Mouse (Mus musculus): Measurements from ENCODE around the gene Tst. TPM values are rescaled to one million over a fixed set of nuclear protein-coding genes. Genes with fewer than 3 reads are reported as not detected.

Gene Tst
- polyA plus RNA-seq, 1 experiment, result 9.8 TPM

GRCm38 (mm10) chr15:78368926-78369346 lies 36.8 kb downstream of the Tst start:
- Histone ChIP-seq H3K27me3 (ENCODE audit: control insufficient read depth, insufficient read depth, insufficient read length) (peaks cover 26% of the 10 kb centered on the region), H3ac (ENCODE audit: control insufficient read depth, insufficient read length) (no peak overlapping the region), H3K4me3 (no peak overlapping the region), H3K36me3 (ENCODE audit: control insufficient read depth, insufficient read depth) (no peaks in the 10 kb centered on the region), H3K4me2 (ENCODE audit: low read depth) (no peak overlapping the region), H3K79me2 (ENCODE audit: control insufficient read depth, insufficient read depth) (no peaks in the 10 kb centered on the region)
- no peak for TF ChIP-seq REST (IDR thresholded peaks at IDR 0.05; ENCODE audit: insufficient read depth, insufficient read length)
- no peak for TF ChIP-seq MYOG (IDR thresholded peaks at IDR 0.05; ENCODE audit: control insufficient read depth in 1 of 3, insufficient read depth in 1 of 3, insufficient read length in 2 of 3, low read depth in 2 of 3)
- TF ChIP-seq POLR2AphosphoS2 (IDR thresholded peaks at IDR 0.05; ENCODE audit: insufficient read length, low read depth), result no peak
- TF ChIP-seq MAX (IDR thresholded peaks at IDR 0.05; ENCODE audit: low read depth), result no peak
- TF ChIP-seq TCF12 (IDR thresholded peaks at IDR 0.05; ENCODE audit: insufficient read depth, poor library complexity, severe bottlenecking), result no peak
- TF ChIP-seq E2F4 (IDR thresholded peaks at IDR 0.05; ENCODE audit: insufficient read depth), result no peak
- TF ChIP-seq CEBPB (IDR thresholded peaks at IDR 0.05; ENCODE audit: insufficient read depth, poor library complexity, severe bottlenecking), result no peak
- no peak for TF ChIP-seq TCF3 (IDR thresholded peaks at IDR 0.05; ENCODE audit: insufficient read length, low read depth)
- TF ChIP-seq SRF (IDR thresholded peaks at IDR 0.05; ENCODE audit: control insufficient read depth, insufficient read length, low read depth), result no peak
- no peak for TF ChIP-seq USF1 (IDR thresholded peaks at IDR 0.05; ENCODE audit: low read depth)
- no peak for TF ChIP-seq POLR2A (IDR thresholded peaks at IDR 0.05; ENCODE audit: insufficient read length, low read depth)
- no peak for TF ChIP-seq MYOD1 (IDR thresholded peaks at IDR 0.05; ENCODE audit: control insufficient read depth in 1 of 3, insufficient read length in 2 of 3, low read depth in 2 of 3)

- Histone ChIP-seq H3K36me3 (ENCODE audit: control insufficient read depth, insufficient read depth) (no peaks in the 10 kb centered on the region), H3K4me2 (ENCODE audit: low read depth) (no peak overlapping the region), H3K79me2 (ENCODE audit: control insufficient read depth, insufficient read depth) (no peaks in the 10 kb centered on the region), H3ac (ENCODE audit: control insufficient read depth, insufficient read length) (no peak overlapping the region), H3K27me3 (ENCODE audit: control insufficient read depth, insufficient read depth, insufficient read length) (peaks cover 27% of the 10 kb centered on the region), H3K4me3 (no peak overlapping the region)
- no peak for TF ChIP-seq POLR2AphosphoS2 (IDR thresholded peaks at IDR 0.05; ENCODE audit: insufficient read length, low read depth)
- no peak for TF ChIP-seq POLR2A (IDR thresholded peaks at IDR 0.05; ENCODE audit: insufficient read length, low read depth)
- TF ChIP-seq CEBPB (IDR thresholded peaks at IDR 0.05; ENCODE audit: insufficient read depth, poor library complexity, severe bottlenecking), result no peak
- TF ChIP-seq SRF (IDR thresholded peaks at IDR 0.05; ENCODE audit: control insufficient read depth, insufficient read length, low read depth), result no peak
- TF ChIP-seq USF1 (IDR thresholded peaks at IDR 0.05; ENCODE audit: low read depth), result no peak
- no peak for TF ChIP-seq E2F4 (IDR thresholded peaks at IDR 0.05; ENCODE audit: insufficient read depth)
Observed at GRCm38 (mm10) chr15:78367811-78368210, 37.9 kb downstream of the Tst start.

- peak; percentile 24 for TF ChIP-seq USF1 (IDR thresholded peaks at IDR 0.05; ENCODE audit: low read depth)
- TF ChIP-seq CEBPB (IDR thresholded peaks at IDR 0.05; ENCODE audit: insufficient read depth, poor library complexity, severe bottlenecking), result no peak
- Histone ChIP-seq H3K4me2 (ENCODE audit: low read depth) (no peak overlapping the region), H3K36me3 (ENCODE audit: control insufficient read depth, insufficient read depth) (no peaks in the 10 kb centered on the region), H3K4me3 (no peak overlapping the region), H3ac (ENCODE audit: control insufficient read depth, insufficient read length) (no peak overlapping the region), H3K79me2 (ENCODE audit: control insufficient read depth, insufficient read depth) (no peaks in the 10 kb centered on the region), H3K27me3 (ENCODE audit: control insufficient read depth, insufficient read depth, insufficient read length) (peaks cover 27% of the 10 kb centered on the region)
Observed at GRCm38 (mm10) chr15:78366875-78367274, 38.8 kb downstream of the Tst start.

- Histone ChIP-seq H3K4me3 (no peak overlapping the region), H3K36me3 (ENCODE audit: control insufficient read depth, insufficient read depth) (no peaks in the 10 kb centered on the region), H3K27me3 (ENCODE audit: control insufficient read depth, insufficient read depth, insufficient read length) (peaks cover 27% of the 10 kb centered on the region), H3ac (ENCODE audit: control insufficient read depth, insufficient read length) (no peak overlapping the region), H3K4me2 (ENCODE audit: low read depth) (no peak overlapping the region), H3K79me2 (ENCODE audit: control insufficient read depth, insufficient read depth) (no peaks in the 10 kb centered on the region)
- TF ChIP-seq USF1 (IDR thresholded peaks at IDR 0.05; ENCODE audit: low read depth) (no peak), MYOD1 (IDR thresholded peaks at IDR 0.05; ENCODE audit: control insufficient read depth in 1 of 3, insufficient read length in 2 of 3, low read depth in 2 of 3) (no peak), E2F4 (IDR thresholded peaks at IDR 0.05; ENCODE audit: insufficient read depth) (no peak), SRF (IDR thresholded peaks at IDR 0.05; ENCODE audit: control insufficient read depth, insufficient read length, low read depth) (no peak), TCF12 (IDR thresholded peaks at IDR 0.05; ENCODE audit: insufficient read depth, poor library complexity, severe bottlenecking) (no peak), POLR2A (IDR thresholded peaks at IDR 0.05; ENCODE audit: insufficient read length, low read depth) (no peak), MYOG (IDR thresholded peaks at IDR 0.05; ENCODE audit: control insufficient read depth in 1 of 3, insufficient read depth in 1 of 3, insufficient read length in 2 of 3, low read depth in 2 of 3) (no peak), TCF3 (IDR thresholded peaks at IDR 0.05; ENCODE audit: insufficient read length, low read depth) (no peak), CEBPB (IDR thresholded peaks at IDR 0.05; ENCODE audit: insufficient read depth, poor library complexity, severe bottlenecking) (no peak), POLR2AphosphoS2 (IDR thresholded peaks at IDR 0.05; ENCODE audit: insufficient read length, low read depth) (no peak), REST (IDR thresholded peaks at IDR 0.05; ENCODE audit: insufficient read depth, insufficient read length) (no peak), MAX (IDR thresholded peaks at IDR 0.05; ENCODE audit: low read depth) (no peak)
Observed at GRCm38 (mm10) chr15:78365916-78366315, 39.8 kb downstream of the Tst start.

- H3K4me3 ChIP-seq, result no peak overlapping the region
- H3K36me3 ChIP-seq (ENCODE audit: control insufficient read depth, insufficient read depth), result no peaks in the 10 kb centered on the region
- TF ChIP-seq TCF12 (IDR thresholded peaks at IDR 0.05; ENCODE audit: insufficient read depth, poor library complexity, severe bottlenecking) (no peak), MYOD1 (IDR thresholded peaks at IDR 0.05; ENCODE audit: control insufficient read depth in 1 of 3, insufficient read length in 2 of 3, low read depth in 2 of 3) (no peak), REST (IDR thresholded peaks at IDR 0.05; ENCODE audit: insufficient read depth, insufficient read length) (no peak), POLR2A (IDR thresholded peaks at IDR 0.05; ENCODE audit: insufficient read length, low read depth) (no peak), TCF3 (IDR thresholded peaks at IDR 0.05; ENCODE audit: insufficient read length, low read depth) (no peak), USF1 (IDR thresholded peaks at IDR 0.05; ENCODE audit: low read depth) (no peak), POLR2AphosphoS2 (IDR thresholded peaks at IDR 0.05; ENCODE audit: insufficient read length, low read depth) (no peak), MYOG (IDR thresholded peaks at IDR 0.05; ENCODE audit: control insufficient read depth in 1 of 3, insufficient read depth in 1 of 3, insufficient read length in 2 of 3, low read depth in 2 of 3) (no peak), CEBPB (IDR thresholded peaks at IDR 0.05; ENCODE audit: insufficient read depth, poor library complexity, severe bottlenecking) (no peak), E2F4 (IDR thresholded peaks at IDR 0.05; ENCODE audit: insufficient read depth) (no peak), SRF (IDR thresholded peaks at IDR 0.05; ENCODE audit: control insufficient read depth, insufficient read length, low read depth) (no peak), MAX (IDR thresholded peaks at IDR 0.05; ENCODE audit: low read depth) (no peak)
- no peak overlapping the region for H3K4me2 ChIP-seq (ENCODE audit: low read depth)
- H3ac ChIP-seq (ENCODE audit: control insufficient read depth, insufficient read length), result no peak overlapping the region
- no peaks in the 10 kb centered on the region for H3K79me2 ChIP-seq (ENCODE audit: control insufficient read depth, insufficient read depth)
- peaks cover 52% of the 10 kb centered on the region for H3K27me3 ChIP-seq (ENCODE audit: control insufficient read depth, insufficient read depth, insufficient read length)
Observed at GRCm38 (mm10) chr15:78355548-78355947, 50.2 kb downstream of the Tst start.
